Mouse (Mus musculus): ENCODE results near the gene Smoc2.
A peak's percentile ranks its signal among the peaks of the same experiment; 100 is the strongest.

Smoc2 gene

GRCm38 (mm10) chr17:14279177-14279965 lies at the start of gene Smoc2:
Gene Smoc2 (plus strand): TSS chr17:14279506.
- DNase-seq (ENCODE audit: low spot score), result peak; percentile 5

GRCm38 (mm10) chr17:14230698-14231430 lies 48.4 kb upstream of the Smoc2 start:
- DNase-seq (ENCODE audit: low spot score), result no peak

GRCm38 (mm10) chr17:14232629-14233028 lies 46.7 kb upstream of the Smoc2 start:
- DNase-seq (ENCODE audit: low spot score), result peak; percentile 66

GRCm38 (mm10) chr17:14233658-14234057 lies 45.6 kb upstream of the Smoc2 start:
- DNase-seq (ENCODE audit: low spot score), result no peak

- no peak for DNase-seq (ENCODE audit: low spot score)
Measured at GRCm38 (mm10) chr17:14234774-14235389, 44.4 kb upstream of the Smoc2 start.

- no peak for DNase-seq (ENCODE audit: low spot score)
Measured at GRCm38 (mm10) chr17:14237134-14237533, 42.2 kb upstream of the Smoc2 start.

GRCm38 (mm10) chr17:14239960-14240359 lies 39.3 kb upstream of the Smoc2 start:
- DNase-seq (ENCODE audit: low spot score), result no peak

- DNase-seq (ENCODE audit: low spot score), result no peak
Measured at GRCm38 (mm10) chr17:14242634-14243033, 36.7 kb upstream of the Smoc2 start.

- peak; percentile 60 for DNase-seq (ENCODE audit: low spot score)
Measured at GRCm38 (mm10) chr17:14244195-14244965, 34.9 kb upstream of the Smoc2 start.

GRCm38 (mm10) chr17:14246266-14246665 lies 33.0 kb upstream of the Smoc2 start:
- no peak for DNase-seq (ENCODE audit: low spot score)

- DNase-seq (ENCODE audit: low spot score), result no peak
Measured at GRCm38 (mm10) chr17:14247931-14248330, 31.4 kb upstream of the Smoc2 start.

- no peak for DNase-seq (ENCODE audit: low spot score)
Measured at GRCm38 (mm10) chr17:14249595-14249994, 29.7 kb upstream of the Smoc2 start.

- DNase-seq (ENCODE audit: low spot score), result no peak
Measured at GRCm38 (mm10) chr17:14250401-14250800, 28.9 kb upstream of the Smoc2 start.

- DNase-seq (ENCODE audit: low spot score), result no peak
Measured at GRCm38 (mm10) chr17:14252456-14252855, 26.9 kb upstream of the Smoc2 start.

GRCm38 (mm10) chr17:14254616-14255015 lies 24.7 kb upstream of the Smoc2 start:
- no peak for DNase-seq (ENCODE audit: low spot score)

GRCm38 (mm10) chr17:14257799-14258520 lies 21.3 kb upstream of the Smoc2 start:
- no peak for DNase-seq (ENCODE audit: low spot score)

GRCm38 (mm10) chr17:14258906-14259305 lies 20.4 kb upstream of the Smoc2 start:
- no peak for DNase-seq (ENCODE audit: low spot score)

GRCm38 (mm10) chr17:14260966-14261365 lies 18.3 kb upstream of the Smoc2 start:
- DNase-seq (ENCODE audit: low spot score), result no peak

GRCm38 (mm10) chr17:14262217-14262616 lies 17.1 kb upstream of the Smoc2 start:
- DNase-seq (ENCODE audit: low spot score), result no peak

- no peak for DNase-seq (ENCODE audit: low spot score)
Measured at GRCm38 (mm10) chr17:14268001-14268400, 11.3 kb upstream of the Smoc2 start.

GRCm38 (mm10) chr17:14273386-14273785 lies 5.9 kb upstream of the Smoc2 start:
- peak; percentile 40 for DNase-seq (ENCODE audit: low spot score)

Data from lung, postnatal 25 days (tissue).